Mouse (Mus musculus): ENCODE data around the gene Hltf.

GRCm38 (mm10) chr3:20111913-20112312, 54.3 kb downstream of the Hltf start:
- no peak for TF ChIP-seq POLR2A (IDR thresholded peaks at IDR 0.05; ENCODE audit: insufficient read depth, low read depth, low read length)
- TF ChIP-seq CTCF (IDR thresholded peaks at IDR 0.05; ENCODE audit: insufficient read depth, low read depth, low read length), result no peak
